Mouse (Mus musculus) adrenal gland, adult 2 months (tissue): ENCODE measurements around the gene Lpin1. TPM values are rescaled to one million over a fixed set of nuclear protein-coding genes. Genes with fewer than 3 reads are reported as not detected.

Source experiments
- DNase-seq: peaks from one replicate; pipeline ENCODE4 v3.0.0; 2021
- polyA plus RNA-seq: library from polyadenylated mRNA; depleted of rRNA; stranded (reverse); fragments of >200 nt; gene quantifications from 2 replicates; pipeline ENCODE4 v1.2.3, GENCODE M21; 2012
- total RNA-seq, 2 experiments: library from RNA; stranded (reverse); gene quantifications; 2 replicates each; pipeline ENCODE4 v1.2.3; 2021

Lpin1 gene
- total and polyA plus RNA-seq, 3 experiments: 35.4 to 100 (median 72.2) TPM

- DNase-seq: peak; percentile 65
These were observed 39.5 kb downstream of the Lpin1 start for GRCm38 (mm10) chr12:16571278-16571677.

DNA sequence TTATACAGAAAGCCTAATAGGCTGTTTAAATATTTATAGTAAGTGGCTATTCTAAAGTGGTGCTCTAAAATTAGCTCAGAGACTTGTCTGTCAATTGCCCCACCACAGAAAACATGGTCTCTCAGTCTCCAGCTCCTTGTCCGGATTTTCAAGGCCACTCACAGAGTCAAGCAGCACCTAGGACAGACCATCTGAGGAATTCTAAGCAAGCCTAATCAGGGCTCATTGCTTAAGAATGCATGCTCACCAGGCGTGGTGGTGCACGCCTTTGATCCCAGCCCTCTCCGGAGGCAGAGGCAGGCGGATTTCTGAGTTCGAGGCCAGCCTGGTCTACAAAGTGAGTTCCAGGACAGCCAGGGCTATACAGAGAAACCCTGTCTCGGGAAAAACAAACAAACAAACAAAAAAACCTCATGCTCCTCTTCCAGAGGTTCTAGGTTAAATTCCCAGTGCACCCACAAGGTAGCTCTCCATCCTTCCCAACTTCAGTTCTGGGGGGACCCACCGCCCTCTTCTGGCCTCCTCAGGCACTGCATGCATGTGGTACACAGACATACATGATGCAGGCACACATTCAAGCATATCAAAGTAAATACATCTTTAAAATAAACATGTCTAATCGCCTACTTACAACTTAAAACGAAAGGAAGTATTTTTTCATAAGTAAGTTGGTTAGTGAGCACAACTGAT, 40.2 kb downstream of the Lpin1 start:
- DNase-seq: no peak

- DNase-seq: no peak
These were observed 41.7 kb downstream of the Lpin1 start for GRCm38 (mm10) chr12:16568936-16569650.

DNA sequence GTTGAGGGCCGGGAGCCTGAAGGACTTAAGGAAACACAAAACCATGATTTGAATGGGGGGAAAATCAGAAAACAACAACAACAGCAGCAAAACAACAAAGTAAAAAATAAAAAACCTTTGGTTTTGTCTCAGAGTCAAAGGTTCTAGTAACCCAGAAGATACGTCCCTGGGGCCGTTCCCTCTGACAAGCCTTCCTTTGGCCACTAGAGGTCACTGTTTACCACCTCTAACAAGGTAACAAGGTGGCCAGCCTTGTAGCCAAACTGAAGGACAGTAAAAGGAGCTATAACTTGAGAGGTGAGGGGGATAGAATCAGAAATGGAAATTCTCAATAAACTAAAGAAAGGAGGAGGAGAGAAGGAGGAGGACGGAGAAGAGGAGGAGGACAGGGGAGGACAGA, 42.3 kb downstream of the Lpin1 start:
- peak; percentile 57 for DNase-seq

- no peak for DNase-seq
These were observed 42.7 kb downstream of the Lpin1 start for GRCm38 (mm10) chr12:16568090-16568489.

- DNase-seq: peak; percentile 55
These were observed 47.3 kb downstream of the Lpin1 start for GRCm38 (mm10) chr12:16563427-16563826.

DNA sequence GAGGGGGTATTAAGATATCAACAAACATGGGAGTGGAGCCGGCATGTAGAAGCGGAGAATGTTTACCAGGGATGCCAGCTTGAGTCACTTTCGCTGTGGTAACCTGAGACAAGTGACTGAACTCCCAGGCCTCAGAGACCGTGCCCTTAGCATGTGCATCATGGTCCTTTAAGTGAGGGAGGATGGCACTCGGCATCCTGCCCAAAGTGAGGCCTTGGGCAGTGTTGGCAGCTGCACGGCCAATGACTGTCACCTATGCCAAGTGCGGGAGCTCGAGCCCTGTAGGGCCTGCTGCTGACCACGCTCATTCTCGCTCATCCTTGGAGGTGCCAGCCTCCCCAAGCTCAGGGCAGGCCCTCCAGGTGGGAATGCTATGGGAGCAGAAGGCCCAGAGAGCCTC, 48.1 kb downstream of the Lpin1 start:
- DNase-seq: peak; percentile 74

- DNase-seq: no peak
These were observed 48.6 kb downstream of the Lpin1 start for GRCm38 (mm10) chr12:16562181-16562580.

DNA sequence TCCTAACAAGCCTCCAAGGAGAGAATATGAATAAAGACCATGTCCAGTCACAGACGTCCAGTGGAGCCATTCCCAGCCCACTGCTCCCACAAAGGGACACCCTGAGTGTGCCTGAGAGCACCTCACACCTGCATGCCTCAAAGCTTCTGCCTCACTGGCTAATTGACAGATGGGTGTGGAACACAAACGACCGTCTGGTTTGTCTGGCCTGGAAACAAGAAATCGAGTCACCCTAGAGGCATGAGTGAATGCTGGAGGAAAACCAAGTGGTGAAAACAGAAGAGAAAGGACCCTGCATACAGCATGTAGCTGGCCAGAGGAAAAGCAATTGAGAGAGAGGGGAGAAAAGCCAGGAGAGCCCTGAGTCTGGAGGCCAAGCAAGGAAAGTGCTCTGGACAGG, 53.5 kb downstream of the Lpin1 start:
- no peak for DNase-seq

DNA sequence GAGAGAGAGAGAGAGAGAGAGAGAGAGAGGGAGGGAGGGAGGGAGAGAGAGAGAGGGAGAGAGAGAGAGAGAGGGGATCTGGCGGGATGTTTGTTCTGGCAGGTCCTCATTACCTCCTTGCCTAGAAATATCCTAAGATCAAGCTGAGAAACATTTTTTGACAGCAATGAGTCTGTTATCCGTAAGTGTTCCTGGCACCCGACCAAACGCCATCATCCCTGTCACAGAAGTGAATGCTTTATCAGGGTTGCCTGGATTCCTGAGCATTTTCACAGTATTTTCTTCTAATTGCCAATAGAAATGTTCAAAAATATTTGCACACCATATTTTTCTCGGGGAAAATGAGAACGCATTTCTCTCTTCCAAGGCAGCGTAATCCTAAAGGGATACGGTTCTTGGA, 56.6 kb downstream of the Lpin1 start:
- DNase-seq: no peak

DNA sequence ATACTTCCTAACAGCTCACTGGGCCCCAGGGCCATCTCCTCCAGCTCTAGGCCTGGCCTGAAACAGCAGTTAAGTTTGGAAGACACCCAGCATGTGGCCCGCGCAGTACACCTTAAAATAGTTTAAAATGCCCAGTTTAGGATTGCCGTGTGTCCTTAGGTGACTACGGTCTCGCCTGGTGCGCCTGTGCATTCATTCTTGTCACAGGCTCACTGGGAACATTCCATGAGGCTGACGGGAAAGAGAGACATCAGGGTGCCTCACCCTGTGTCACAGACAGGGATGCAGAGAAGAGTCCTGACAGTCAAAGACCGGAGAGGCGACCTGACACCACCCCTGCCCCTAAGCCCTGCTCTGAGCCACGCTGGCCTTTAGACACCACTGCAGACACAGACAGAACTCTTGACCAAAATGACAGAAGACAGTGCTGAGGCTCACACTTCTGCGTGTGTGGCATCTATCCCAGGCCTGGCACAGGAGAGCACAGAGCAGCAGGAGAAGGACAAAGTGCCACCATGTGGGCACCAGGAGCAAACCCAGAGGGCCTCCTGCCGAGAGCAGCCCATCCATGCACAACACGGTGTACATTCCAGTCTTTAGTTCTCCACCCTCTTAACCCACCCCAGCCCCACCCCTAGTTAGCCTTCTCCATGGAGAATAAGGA, 58.5 kb downstream of the Lpin1 start:
- DNase-seq: no peak

DNA sequence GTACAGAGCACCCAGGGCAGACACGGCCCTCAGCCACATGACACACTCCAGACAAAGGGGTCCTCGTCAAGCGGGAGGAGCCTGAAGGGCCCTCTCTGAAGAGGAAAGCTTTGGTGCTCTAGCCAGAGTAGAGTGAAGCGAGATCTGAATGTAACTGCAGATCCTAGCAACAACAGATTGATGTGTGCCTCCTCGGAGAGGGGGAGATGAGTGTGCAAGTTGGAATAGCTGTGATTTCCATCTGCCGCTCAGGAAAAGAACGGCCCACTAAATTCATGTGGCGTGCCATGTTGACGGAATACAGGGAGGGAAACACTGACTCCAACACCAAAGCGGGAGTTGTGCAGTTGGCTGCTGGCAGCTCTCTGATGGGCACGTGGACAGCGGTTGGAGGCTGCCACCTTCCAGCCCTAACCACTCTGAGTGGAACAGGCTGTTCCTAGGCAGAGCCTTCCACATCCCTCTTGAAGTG, 59.7 kb downstream of the Lpin1 start:
- no peak for DNase-seq

GRCm38 (mm10) chr12:16548824-16549375, 61.9 kb downstream of the Lpin1 start:
- DNase-seq: no peak

GRCm38 (mm10) chr12:16541606-16542005, 69.2 kb downstream of the Lpin1 start:
- DNase-seq: no peak

GRCm38 (mm10) chr12:16540712-16541111, 70.1 kb downstream of the Lpin1 start:
- no peak for DNase-seq

DNA sequence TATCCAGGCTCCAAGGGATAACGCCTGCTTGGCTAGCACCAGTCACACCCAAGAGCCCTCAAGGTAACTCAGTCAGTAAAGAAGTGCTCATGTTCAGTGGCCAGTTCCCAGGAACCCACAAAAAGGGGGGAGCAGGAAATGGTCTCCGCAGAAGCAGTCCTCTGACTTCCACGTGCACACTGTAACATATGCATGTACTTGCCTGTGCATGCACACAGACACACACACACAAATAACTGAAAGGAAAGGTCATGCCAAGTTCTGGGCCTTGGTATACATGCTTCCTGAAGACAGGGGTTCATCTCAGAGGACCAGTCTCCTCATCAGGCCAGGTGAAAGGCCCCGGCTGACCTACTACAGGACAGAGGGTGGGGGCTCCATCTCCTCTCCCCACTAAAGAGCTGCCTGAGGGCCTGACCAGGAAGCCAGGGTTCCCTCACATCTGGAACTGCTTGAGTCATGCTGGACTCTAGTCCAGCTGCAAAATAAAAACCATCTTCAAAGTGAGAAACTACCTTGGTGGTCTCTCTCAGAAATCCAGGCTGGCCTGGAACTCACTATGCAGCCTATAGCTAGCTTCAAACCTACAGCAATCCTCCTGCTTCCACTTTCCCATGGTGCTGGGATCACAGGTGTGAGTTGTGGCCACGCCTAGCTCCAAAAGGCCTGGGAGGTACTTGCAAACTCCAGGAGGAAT, 70.7 kb downstream of the Lpin1 start:
- no peak for DNase-seq

- DNase-seq: peak; percentile 71
These were observed 77.4 kb downstream of the Lpin1 start for GRCm38 (mm10) chr12:16533331-16533828.

DNA sequence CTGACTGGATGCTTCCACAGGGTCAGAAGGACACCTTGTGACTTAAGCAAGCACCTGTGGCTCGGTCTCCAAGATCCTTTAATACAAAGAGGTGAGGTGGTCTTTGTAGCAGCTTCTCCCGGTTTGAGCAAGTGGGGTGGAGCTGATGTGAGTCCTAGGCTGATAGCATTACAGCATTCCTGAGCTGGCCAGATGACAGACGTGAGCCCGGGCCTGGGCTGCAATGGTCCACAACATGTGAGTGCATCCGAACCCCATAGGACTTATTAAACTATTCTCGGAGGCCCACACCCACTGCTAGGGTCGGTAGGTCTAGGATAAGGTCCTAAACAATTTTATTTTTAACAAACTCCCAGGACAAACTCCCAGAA, 77.9 kb downstream of the Lpin1 start:
- no peak for DNase-seq

DNA sequence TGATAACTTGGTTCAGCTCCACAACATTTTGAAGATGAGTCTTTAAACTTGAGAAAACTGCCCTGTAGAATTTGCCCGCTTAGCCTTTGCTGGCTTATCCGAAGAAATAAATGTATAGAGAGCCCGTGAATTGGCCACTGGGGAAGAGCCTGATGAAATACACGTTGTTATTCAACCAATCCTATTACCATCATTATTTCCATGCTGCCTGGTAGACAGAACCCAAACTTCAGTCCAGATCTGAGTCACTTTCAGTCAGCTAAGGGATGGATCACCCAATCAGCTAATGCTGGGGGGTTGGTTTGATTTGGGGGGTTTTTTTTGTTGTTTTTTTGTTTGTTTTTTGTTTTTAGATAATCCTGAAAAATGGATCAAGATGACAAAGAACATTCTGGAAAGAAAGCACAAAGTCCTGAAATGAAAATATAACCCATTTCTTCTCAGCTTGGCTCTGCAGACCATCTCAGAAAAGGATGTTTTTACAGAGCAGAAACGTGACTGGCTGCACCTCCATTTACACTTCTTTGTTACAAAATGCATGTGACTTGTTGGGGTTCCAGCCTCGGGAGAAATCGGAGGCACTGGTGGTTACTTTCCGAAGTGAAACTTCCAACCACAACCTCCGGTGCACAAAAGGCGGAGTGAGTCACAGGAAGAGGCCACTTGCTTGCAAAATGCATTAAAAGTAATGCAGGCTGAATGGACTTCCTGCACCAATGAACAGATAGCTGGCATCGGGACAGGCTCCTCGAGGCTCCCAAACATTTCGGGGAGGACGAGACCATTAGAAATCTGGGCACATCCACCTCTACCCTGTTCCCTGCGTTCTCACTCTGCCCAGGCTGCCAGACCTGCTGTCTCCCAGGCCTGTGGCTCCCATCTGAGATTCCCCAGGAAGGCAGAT, 78.6 kb downstream of the Lpin1 start:
- DNase-seq: peak; percentile 19

DNA sequence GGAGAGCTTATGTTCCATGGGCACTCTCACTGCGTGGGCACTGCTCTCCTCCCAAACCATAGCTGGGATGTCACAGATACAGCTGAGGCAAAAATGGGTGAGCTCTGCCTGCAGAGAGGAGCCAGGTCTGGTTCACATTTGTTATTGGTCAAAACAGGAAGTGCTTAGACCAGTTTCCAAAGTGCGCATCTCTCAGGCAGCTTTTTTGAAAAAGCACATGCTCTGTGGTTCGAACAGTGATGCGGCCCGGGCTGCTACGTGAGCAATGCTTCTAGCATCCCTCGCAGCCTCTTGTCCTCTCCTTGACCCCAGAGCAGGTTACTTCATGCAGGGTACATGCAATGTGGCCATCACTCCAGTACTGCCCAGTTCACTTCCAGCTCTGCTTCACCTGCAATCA, 82.1 kb downstream of the Lpin1 start:
- no peak for DNase-seq

DNA sequence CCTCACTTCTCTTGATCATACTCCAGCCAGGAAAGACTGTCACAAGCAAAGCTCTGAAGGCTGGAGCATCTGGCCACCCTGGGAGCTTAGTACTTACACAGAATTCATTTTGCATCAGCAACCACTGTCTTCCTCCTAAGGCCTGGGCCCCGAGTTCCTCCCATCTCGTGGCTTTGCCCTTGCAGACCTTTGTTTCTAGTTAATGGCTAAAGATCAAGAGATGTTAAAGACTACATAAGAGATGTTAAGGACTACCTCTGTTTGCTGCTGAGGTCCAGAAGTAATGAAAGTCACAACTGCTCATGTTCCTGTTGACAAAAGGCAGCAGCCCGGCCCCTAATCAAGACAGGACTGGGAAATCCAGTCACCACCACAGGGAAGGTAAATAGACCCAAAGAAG, 82.8 kb downstream of the Lpin1 start:
- no peak for DNase-seq
